Mouse (Mus musculus) cerebellum, adult 2 months (tissue): ENCODE measurements at regions not wholly inside any gene's neighbourhood (a gene's known extent, or its start where the extent isn't known, plus 50 kb on each side); places are given as distances from the start of the nearest gene placed in this dataset.

Source experiments
- DNase-seq, 2 experiments: peaks; one replicate each; pipeline ENCODE4 v3.0.0; 2021
- H3K27ac ChIP-seq: fragments of 200-500 bp; 2 replicates; pipeline ENCODE4 v1.5.1; 2012; ENCODE audit warnings: low read length, control low read depth, inconsistent platforms; ENCODE audit not compliant: insufficient read depth
- H3K27me3 ChIP-seq: fragments of 200-500 bp; 2 replicates; pipeline ENCODE4 v1.6.1; 2012; ENCODE audit warnings: inconsistent platforms, mild to moderate bottlenecking, low read length, moderate library complexity; ENCODE audit not compliant: control insufficient read depth, insufficient read depth
- H3K4me1 ChIP-seq: fragments of 200-500 bp; 2 replicates; pipeline ENCODE4 v1.6.1; 2011; ENCODE audit warnings: low read length; ENCODE audit not compliant: control insufficient read depth, insufficient read depth
- H3K4me3 ChIP-seq: fragments of 200-500 bp; replicated peaks from 2 replicates; pipeline ENCODE3; 2011; ENCODE audit warnings: mild to moderate bottlenecking, low read depth, low read length, control low read depth; ENCODE audit not compliant: insufficient read depth
- CTCF ChIP-seq: fragments of 200-500 bp; IDR thresholded peaks from 2 replicates; pipeline ENCODE4 v1.5.1; 2011; ENCODE audit warnings: low read depth, mild to moderate bottlenecking, control low read depth, low read length, moderate library complexity, borderline replicate concordance; ENCODE audit not compliant: insufficient read depth
- POLR2A ChIP-seq: fragments of 200-500 bp; IDR thresholded peaks from 2 replicates; pipeline ENCODE4 v1.6.1; 2011; ENCODE audit warnings: low read length, control low read depth, borderline replicate concordance; ENCODE audit not compliant: insufficient read depth
- WGBS: fragments of 180-500 bp; shearing (Covaris S2); methylation state at CpG from one replicate; pipeline ENCODE4 v1.1.7; 2018; 5-methylcytosine and 5-hydroxymethylcytosine counted together

DNA sequence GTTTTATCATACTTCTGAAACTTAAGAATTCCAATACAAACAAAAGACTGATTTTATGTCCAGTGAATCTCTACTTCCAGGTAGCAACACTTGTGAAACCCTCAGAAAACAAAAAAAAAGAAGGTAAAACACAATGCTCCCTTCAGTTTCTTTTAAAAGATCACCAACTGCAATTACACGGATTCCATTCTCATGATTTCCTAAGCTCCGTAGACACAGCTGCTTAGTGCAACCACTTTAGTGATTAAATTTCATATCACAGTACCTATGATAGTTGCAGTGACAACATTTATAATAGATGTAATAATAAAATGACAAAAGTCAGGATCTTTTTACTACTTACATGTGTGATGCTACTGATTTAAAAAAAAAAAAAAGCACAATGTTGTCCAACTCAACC lies 1087.6 kb upstream of the Cited2 start:
- Histone ChIP-seq H3K27ac (no peak overlapping the region), H3K4me1 (no peaks in the 10 kb centered on the region), H3K27me3 (no peaks in the 10 kb centered on the region), H3K4me3 (no peak overlapping the region)
- no peak for DNase-seq
- TF ChIP-seq CTCF (no peak), POLR2A (no peak)
- WGBS = 93% methylated on average over 2 of the region's 2 CpGs

DNA sequence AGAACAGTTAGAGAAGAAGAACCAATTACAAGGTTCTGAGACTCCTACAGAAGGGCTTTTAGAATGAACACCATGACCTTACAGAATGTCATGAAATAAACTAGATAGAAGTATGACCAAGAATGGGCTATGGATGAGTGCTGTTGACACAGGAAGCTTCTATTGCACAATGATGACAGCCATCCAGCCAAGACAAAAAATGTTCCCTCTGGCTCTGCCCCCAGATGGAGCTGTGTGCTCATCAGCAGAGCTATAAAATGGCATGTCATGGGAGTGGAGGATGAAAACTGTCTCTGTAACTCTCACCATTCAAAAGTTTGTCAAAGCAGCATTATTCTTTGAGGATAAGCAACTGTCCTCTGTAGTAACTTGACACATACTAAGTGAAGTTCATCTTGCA lies 1086.0 kb upstream of the Cited2 start:
- peak in 1 of 2 experiments; percentile 21 for DNase-seq
- Histone ChIP-seq H3K4me1 (no peaks in the 10 kb centered on the region), H3K27me3 (no peaks in the 10 kb centered on the region), H3K4me3 (no peak overlapping the region), H3K27ac (no peak overlapping the region)
- TF ChIP-seq POLR2A (no peak), CTCF (peak; percentile 46; the same call in 1 of the 2 replicates)

DNA sequence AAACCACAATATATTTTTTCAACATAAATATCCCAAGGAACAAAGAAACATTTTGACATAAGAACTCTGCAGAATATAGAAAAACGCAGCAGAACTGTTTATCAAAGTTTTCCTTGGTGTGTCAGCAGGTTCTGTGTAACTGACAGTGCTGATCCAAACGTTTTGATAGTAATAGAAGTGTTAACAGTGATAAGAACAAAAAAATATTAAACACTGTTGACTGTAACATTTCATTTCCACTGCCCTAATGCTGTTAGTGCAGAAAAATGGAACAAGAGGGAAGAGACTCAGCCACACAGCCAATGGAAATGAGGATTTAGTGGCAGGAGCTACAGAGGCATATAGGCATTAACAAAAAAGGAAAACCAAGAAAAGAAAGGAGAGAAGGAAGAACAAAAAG lies 1084.9 kb upstream of the Cited2 start:
- no peak for DNase-seq
- H3K27me3 ChIP-seq = no peaks in the 10 kb centered on the region
- no peaks in the 10 kb centered on the region for H3K4me1 ChIP-seq
- WGBS = 46% methylated on average over 2 of the region's 2 CpGs
- H3K27ac ChIP-seq = no peak overlapping the region
- TF ChIP-seq POLR2A = no peak
- no peak for TF ChIP-seq CTCF
- no peak overlapping the region for H3K4me3 ChIP-seq

DNA sequence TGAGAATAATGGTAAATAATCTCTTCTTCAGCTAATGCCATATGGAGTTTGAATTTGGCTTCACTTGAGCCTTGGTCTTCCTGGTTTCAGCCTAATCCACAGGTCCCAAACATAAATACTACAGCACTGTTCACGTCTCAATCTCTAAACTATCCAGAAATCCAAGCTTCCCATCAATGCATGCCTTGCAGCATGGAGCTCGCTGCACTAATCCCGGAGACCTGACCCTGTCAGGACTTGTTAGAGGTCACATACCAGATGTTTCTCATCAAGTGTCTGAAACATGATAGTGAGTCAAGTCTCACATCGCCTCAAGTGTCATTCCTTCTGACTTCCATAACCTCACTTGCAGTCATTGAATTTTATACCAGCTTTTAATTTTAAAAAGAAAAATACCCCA lies 1082.9 kb upstream of the Cited2 start:
- DNase-seq = no peak
- WGBS = 76% methylated on average over 4 of the region's 4 CpGs
- Histone ChIP-seq H3K27me3 (no peaks in the 10 kb centered on the region), H3K4me1 (no peaks in the 10 kb centered on the region), H3K4me3 (no peak overlapping the region), H3K27ac (no peak overlapping the region)
- TF ChIP-seq CTCF = no peak
- no peak for TF ChIP-seq POLR2A

DNA sequence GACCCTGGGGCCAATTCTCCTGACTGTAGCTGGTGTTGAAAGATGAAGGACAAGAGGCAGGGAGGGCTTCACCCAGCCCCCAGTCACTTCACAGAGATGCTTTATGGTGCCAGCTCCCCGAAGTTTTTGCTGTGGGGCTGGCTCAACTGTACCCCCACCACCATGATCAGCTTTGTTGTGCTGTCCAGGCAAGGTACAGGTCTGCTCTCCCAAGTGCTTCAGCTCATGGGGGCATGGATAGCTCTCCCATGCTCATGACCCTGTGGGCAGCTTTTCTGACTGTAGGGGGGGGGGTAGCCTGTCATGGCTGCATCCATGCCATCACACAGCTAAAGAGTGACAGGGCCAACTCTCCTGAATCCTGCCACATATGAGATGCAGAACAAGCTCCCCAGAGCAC lies 1072.9 kb upstream of the Cited2 start:
- H3K4me1 ChIP-seq = no peaks in the 10 kb centered on the region
- 74% methylated on average over 1 of the region's 1 CpGs for WGBS
- H3K27me3 ChIP-seq = no peaks in the 10 kb centered on the region
- no peak overlapping the region for H3K4me3 ChIP-seq
- no peak for DNase-seq
- no peak for TF ChIP-seq POLR2A
- no peak for TF ChIP-seq CTCF
- H3K27ac ChIP-seq = no peak overlapping the region

DNA sequence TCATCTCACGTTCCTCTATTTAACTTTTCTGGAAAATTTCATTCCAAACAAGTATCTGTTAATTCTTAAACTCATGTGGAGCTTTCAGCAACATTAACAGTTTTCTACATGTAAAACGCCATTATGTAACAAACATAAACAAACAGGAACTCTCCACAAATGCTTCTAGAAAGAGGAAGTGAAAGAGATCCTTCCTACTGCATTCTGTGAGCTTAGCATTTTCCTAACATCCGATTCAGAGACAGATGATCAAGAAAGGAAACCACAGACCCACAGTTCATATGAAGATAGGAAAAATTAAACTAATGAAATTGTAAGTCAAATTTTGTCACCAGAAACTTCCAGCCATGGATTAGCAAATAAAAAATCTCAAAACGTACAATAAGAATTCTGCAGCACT lies 1070.6 kb upstream of the Cited2 start:
- no peaks in the 10 kb centered on the region for H3K27me3 ChIP-seq
- 89% methylated on average over 4 of the region's 4 CpGs for WGBS
- TF ChIP-seq POLR2A (no peak), CTCF (no peak)
- DNase-seq = no peak
- H3K4me3 ChIP-seq = no peak overlapping the region
- no peak overlapping the region for H3K27ac ChIP-seq
- H3K4me1 ChIP-seq = no peaks in the 10 kb centered on the region

DNA sequence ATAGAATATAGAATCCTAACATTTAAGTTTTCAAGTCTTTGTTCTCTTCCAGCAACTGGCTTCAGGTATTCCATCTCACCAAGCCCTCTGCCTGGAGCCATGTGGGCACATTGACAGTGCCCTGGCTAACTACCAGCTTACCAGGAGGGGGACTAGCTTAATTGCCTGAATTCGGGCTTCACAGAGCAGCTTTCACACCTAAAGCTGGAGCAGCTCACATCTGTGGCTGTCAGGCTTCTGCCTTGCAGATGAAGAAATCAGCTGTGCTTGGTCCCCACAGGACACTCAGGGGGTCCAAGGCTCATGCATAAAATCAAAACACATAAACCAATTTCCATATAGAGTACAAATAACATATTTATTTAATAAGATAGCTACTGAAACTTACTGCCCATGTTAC lies 1058.5 kb upstream of the Cited2 start:
- Histone ChIP-seq H3K27ac (no peak overlapping the region), H3K27me3 (no peaks in the 10 kb centered on the region), H3K4me1 (no peaks in the 10 kb centered on the region), H3K4me3 (no peak overlapping the region)
- DNase-seq = no peak
- WGBS = 16% methylated on average over 1 of the region's 1 CpGs
- TF ChIP-seq CTCF (no peak), POLR2A (no peak)

DNA sequence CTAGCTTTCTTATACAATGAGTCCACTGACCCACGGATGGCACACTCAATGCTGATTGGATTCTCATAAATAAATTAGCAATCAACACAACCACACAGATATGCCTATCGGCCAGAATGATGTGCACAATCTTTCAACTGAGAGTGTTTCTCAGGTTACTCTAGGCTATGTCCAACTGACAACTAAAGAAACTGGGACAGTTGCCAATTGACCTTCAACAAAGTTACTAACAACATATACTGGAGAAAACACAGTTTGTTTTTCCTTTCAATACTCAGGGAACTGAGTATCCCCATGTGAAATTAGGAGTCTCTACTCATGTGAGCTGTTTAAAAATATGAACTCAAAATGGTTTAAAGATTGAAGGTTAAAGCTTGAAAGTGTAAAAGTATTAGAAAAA lies 1052.7 kb upstream of the Cited2 start:
- no peak overlapping the region for H3K27ac ChIP-seq
- no peak overlapping the region for H3K4me3 ChIP-seq
- DNase-seq = no peak
- no peaks in the 10 kb centered on the region for H3K4me1 ChIP-seq
- no peak for TF ChIP-seq CTCF
- no peak for TF ChIP-seq POLR2A
- H3K27me3 ChIP-seq = no peaks in the 10 kb centered on the region
- 28% methylated on average over 2 of the region's 2 CpGs for WGBS

DNA sequence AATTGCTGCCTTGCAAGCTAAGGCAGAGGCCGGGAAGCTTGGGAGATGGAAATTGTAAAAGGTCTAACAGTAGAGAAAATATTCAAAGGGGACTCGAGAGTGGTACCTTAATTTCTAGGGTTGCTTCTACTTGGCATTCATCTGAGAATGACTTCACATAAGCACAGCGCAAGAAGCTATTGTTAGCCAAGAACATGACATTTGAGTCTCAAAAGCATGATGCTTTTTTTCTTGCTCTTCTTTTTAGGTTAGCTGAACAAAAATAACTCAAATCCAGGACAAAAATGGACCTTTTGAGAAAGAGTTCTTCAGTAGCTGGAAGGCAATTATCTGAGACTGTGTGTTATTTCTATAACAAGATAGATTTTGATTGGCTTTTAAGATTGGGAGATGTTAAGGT lies 1042.0 kb upstream of the Cited2 start:
- peak in 1 of 2 experiments; percentile 10 for DNase-seq
- TF ChIP-seq POLR2A (no peak), CTCF (no peak)
- Histone ChIP-seq H3K4me3 (no peak overlapping the region), H3K4me1 (no peaks in the 10 kb centered on the region), H3K27me3 (no peaks in the 10 kb centered on the region), H3K27ac (no peak overlapping the region)
- WGBS = 68% methylated on average over 3 of the region's 3 CpGs
